Mouse (Mus musculus) heart, adult 11 months (tissue): Measurements from ENCODE around the gene Csk.

Experiments
- DNase-seq: peaks from one replicate; pipeline ENCODE4 v3.0.0; 2022

Csk gene

GRCm38 (mm10) chr9:57598851-57599563, 54.4 kb downstream of the Csk start:
- DNase-seq: no peak

- DNase-seq: no peak
Measured at GRCm38 (mm10) chr9:57597929-57598382, 55.5 kb downstream of the Csk start.

- peak; percentile 82 for DNase-seq
Measured at GRCm38 (mm10) chr9:57597265-57597664, 56.2 kb downstream of the Csk start.

GRCm38 (mm10) chr9:57594174-57594509, 59.3 kb downstream of the Csk start:
- DNase-seq: peak; percentile 90

GRCm38 (mm10) chr9:57593454-57594173, 59.8 kb downstream of the Csk start:
- DNase-seq: peak; percentile 92

GRCm38 (mm10) chr9:57590726-57591125, 62.7 kb downstream of the Csk start:
- DNase-seq: no peak

- DNase-seq: peak; percentile 98
Measured at GRCm38 (mm10) chr9:57589224-57590126, 64.0 kb downstream of the Csk start, which contains the start of gene Ulk3. TSS of gene Ulk3 (plus strand) at chr9:57589452.

- DNase-seq: no peak
Measured at GRCm38 (mm10) chr9:57584991-57585390, 68.4 kb downstream of the Csk start.

- no peak for DNase-seq
Measured at GRCm38 (mm10) chr9:57577144-57577849, 76.1 kb downstream of the Csk start.
